Mouse (Mus musculus): ENCODE data around the gene Rbfox1. TPM values are rescaled to one million over a fixed set of nuclear protein-coding genes. Genes with fewer than 3 reads are reported as not detected.

Rbfox1 gene
- polyA plus RNA-seq, 1 experiment from 2014 or later: 2.9 TPM

GRCm38 (mm10) chr16:7093686-7094085 is 1208.5 kb downstream of the Rbfox1 start:
- H3K4me3 ChIP-seq: no peak overlapping the region
- WGBS: 87% methylated on average over 3 of the region's 3 CpGs
- no peaks in the 10 kb centered on the region for H3K27me3 ChIP-seq
- H3K4me1 ChIP-seq: no peaks in the 10 kb centered on the region
- no peak overlapping the region for H3K27ac ChIP-seq
- H3K4me2 ChIP-seq (replicated peaks): no peak overlapping the region
- no peak for ATAC-seq (ENCODE audit: insufficient number of reproducible peaks, insufficient read depth, low FRiP score, low TSS enrichment)
- H3K9ac ChIP-seq: no peak overlapping the region
- no peaks in the 10 kb centered on the region for H3K36me3 ChIP-seq
- H3K9me3 ChIP-seq: no peaks in the 10 kb centered on the region

- H3K4me3 ChIP-seq: no peak overlapping the region
- ATAC-seq (ENCODE audit: insufficient number of reproducible peaks, insufficient read depth, low FRiP score, low TSS enrichment): no peak
- H3K9me3 ChIP-seq: no peaks in the 10 kb centered on the region
- H3K4me2 ChIP-seq (replicated peaks): no peak overlapping the region
- no peak overlapping the region for H3K27ac ChIP-seq
- H3K36me3 ChIP-seq: no peaks in the 10 kb centered on the region
- H3K27me3 ChIP-seq: no peaks in the 10 kb centered on the region
- H3K4me1 ChIP-seq: no peaks in the 10 kb centered on the region
- no peak overlapping the region for H3K9ac ChIP-seq
- WGBS: 72% methylated on average over 7 of the region's 7 CpGs
Observed at GRCm38 (mm10) chr16:7094181-7094749, 1209.1 kb downstream of the Rbfox1 start.

GRCm38 (mm10) chr16:7097071-7097470 is 1211.9 kb downstream of the Rbfox1 start:
- H3K4me3 ChIP-seq: no peak overlapping the region
- H3K4me1 ChIP-seq: no peaks in the 10 kb centered on the region
- no peak overlapping the region for H3K27ac ChIP-seq
- no peaks in the 10 kb centered on the region for H3K36me3 ChIP-seq
- no peaks in the 10 kb centered on the region for H3K9me3 ChIP-seq
- no peaks in the 10 kb centered on the region for H3K27me3 ChIP-seq
- WGBS: 86% methylated on average over 2 of the region's 2 CpGs
- no peak overlapping the region for H3K4me2 ChIP-seq (replicated peaks)
- ATAC-seq (ENCODE audit: insufficient number of reproducible peaks, insufficient read depth, low FRiP score, low TSS enrichment): no peak
- H3K9ac ChIP-seq: no peak overlapping the region

- WGBS: 84% methylated on average over 8 of the region's 8 CpGs
- Histone ChIP-seq H3K27me3 (no peaks in the 10 kb centered on the region), H3K9ac (no peak overlapping the region), H3K36me3 (no peaks in the 10 kb centered on the region), H3K27ac (no peak overlapping the region), H3K4me3 (no peak overlapping the region), H3K9me3 (no peaks in the 10 kb centered on the region), H3K4me2 (replicated peaks) (no peak overlapping the region), H3K4me1 (no peaks in the 10 kb centered on the region)
- no peak for ATAC-seq (ENCODE audit: insufficient number of reproducible peaks, insufficient read depth, low FRiP score, low TSS enrichment)
Observed at GRCm38 (mm10) chr16:7097951-7098710, 1213.0 kb downstream of the Rbfox1 start.

- no peak overlapping the region for H3K27ac ChIP-seq
- H3K9me3 ChIP-seq: no peaks in the 10 kb centered on the region
- 61% methylated on average over 11 of the region's 11 CpGs for WGBS
- H3K4me1 ChIP-seq: no peaks in the 10 kb centered on the region
- H3K4me2 ChIP-seq (replicated peaks): no peak overlapping the region
- no peak for ATAC-seq (ENCODE audit: insufficient number of reproducible peaks, insufficient read depth, low FRiP score, low TSS enrichment)
- H3K4me3 ChIP-seq: no peak overlapping the region
- no peaks in the 10 kb centered on the region for H3K36me3 ChIP-seq
- no peak overlapping the region for H3K9ac ChIP-seq
- no peaks in the 10 kb centered on the region for H3K27me3 ChIP-seq
Observed at GRCm38 (mm10) chr16:7099506-7100300, 1214.5 kb downstream of the Rbfox1 start.

GRCm38 (mm10) chr16:7102486-7102885 is 1217.3 kb downstream of the Rbfox1 start:
- ATAC-seq (ENCODE audit: insufficient number of reproducible peaks, insufficient read depth, low FRiP score, low TSS enrichment): no peak
- Histone ChIP-seq H3K27me3 (no peaks in the 10 kb centered on the region), H3K27ac (no peak overlapping the region), H3K9me3 (no peaks in the 10 kb centered on the region), H3K4me3 (no peak overlapping the region), H3K9ac (no peak overlapping the region), H3K4me2 (replicated peaks) (no peak overlapping the region), H3K4me1 (no peaks in the 10 kb centered on the region), H3K36me3 (no peaks in the 10 kb centered on the region)
- 91% methylated on average over 1 of the region's 1 CpGs for WGBS

- Histone ChIP-seq H3K36me3 (no peaks in the 10 kb centered on the region), H3K27ac (no peak overlapping the region), H3K4me3 (no peak overlapping the region), H3K4me1 (no peaks in the 10 kb centered on the region), H3K9me3 (no peaks in the 10 kb centered on the region), H3K27me3 (no peaks in the 10 kb centered on the region), H3K9ac (no peak overlapping the region), H3K4me2 (replicated peaks) (no peak overlapping the region)
- ATAC-seq (ENCODE audit: insufficient number of reproducible peaks, insufficient read depth, low FRiP score, low TSS enrichment): no peak
- 78% methylated on average over 5 of the region's 5 CpGs for WGBS
Observed at GRCm38 (mm10) chr16:7103301-7103700, 1218.1 kb downstream of the Rbfox1 start.

GRCm38 (mm10) chr16:7106450-7107015 is 1221.4 kb downstream of the Rbfox1 start:
- no peak for ATAC-seq (ENCODE audit: insufficient number of reproducible peaks, insufficient read depth, low FRiP score, low TSS enrichment)
- Histone ChIP-seq H3K27me3 (no peaks in the 10 kb centered on the region), H3K27ac (no peak overlapping the region), H3K4me2 (replicated peaks) (no peak overlapping the region), H3K4me3 (no peak overlapping the region), H3K36me3 (no peaks in the 10 kb centered on the region), H3K9ac (no peak overlapping the region), H3K9me3 (no peaks in the 10 kb centered on the region), H3K4me1 (no peaks in the 10 kb centered on the region)
- 86% methylated on average over 5 of the region's 5 CpGs for WGBS

- no peak overlapping the region for H3K9ac ChIP-seq
- no peak overlapping the region for H3K4me2 ChIP-seq (replicated peaks)
- H3K4me3 ChIP-seq: no peak overlapping the region
- no peaks in the 10 kb centered on the region for H3K4me1 ChIP-seq
- no peaks in the 10 kb centered on the region for H3K27me3 ChIP-seq
- no peak for ATAC-seq (ENCODE audit: insufficient number of reproducible peaks, insufficient read depth, low FRiP score, low TSS enrichment)
- 71% methylated on average over 3 of the region's 3 CpGs for WGBS
- H3K36me3 ChIP-seq: no peaks in the 10 kb centered on the region
- no peak overlapping the region for H3K27ac ChIP-seq
- no peaks in the 10 kb centered on the region for H3K9me3 ChIP-seq
Observed at GRCm38 (mm10) chr16:7115945-7116344, 1230.8 kb downstream of the Rbfox1 start.

GRCm38 (mm10) chr16:7129591-7129990 is 1244.4 kb downstream of the Rbfox1 start:
- Histone ChIP-seq H3K27ac (no peak overlapping the region), H3K4me2 (replicated peaks) (no peak overlapping the region), H3K27me3 (no peaks in the 10 kb centered on the region), H3K4me3 (no peak overlapping the region), H3K9ac (no peak overlapping the region), H3K4me1 (no peaks in the 10 kb centered on the region), H3K36me3 (no peaks in the 10 kb centered on the region), H3K9me3 (no peaks in the 10 kb centered on the region)
- no peak for ATAC-seq (ENCODE audit: insufficient number of reproducible peaks, insufficient read depth, low FRiP score, low TSS enrichment)
- WGBS: 90% methylated on average over 5 of the region's 5 CpGs

GRCm38 (mm10) chr16:7132434-7132833 is 1247.3 kb downstream of the Rbfox1 start:
- no peak overlapping the region for H3K27ac ChIP-seq
- no peaks in the 10 kb centered on the region for H3K9me3 ChIP-seq
- no peaks in the 10 kb centered on the region for H3K27me3 ChIP-seq
- 76% methylated on average over 1 of the region's 1 CpGs for WGBS
- H3K36me3 ChIP-seq: no peaks in the 10 kb centered on the region
- no peaks in the 10 kb centered on the region for H3K4me1 ChIP-seq
- H3K4me3 ChIP-seq: no peak overlapping the region
- no peak overlapping the region for H3K9ac ChIP-seq
- H3K4me2 ChIP-seq (replicated peaks): no peak overlapping the region
- no peak for ATAC-seq (ENCODE audit: insufficient number of reproducible peaks, insufficient read depth, low FRiP score, low TSS enrichment)

All from embryonic facial prominence, embryonic 12.5 days (tissue).